Mouse (Mus musculus) layer of hippocampus, adult 8-10 months (tissue): ENCODE results near the gene Fyco1. TPM values are rescaled to one million over a fixed set of nuclear protein-coding genes. Genes with fewer than 3 reads are reported as not detected.
"Not testable (repeated sequence)": the region's sequence is repeated elsewhere in the genome, so short reads cannot be mapped to it uniquely, and the experiment has no call there.

Source experiments
- DNase-seq, 2 experiments: peaks; one replicate each; pipeline ENCODE4 v3.0.0; 2022; ENCODE audit warnings: low spot score in 2 of 2
- total RNA-seq, 4 experiments: library from RNA; stranded (reverse); gene quantifications; 2 replicates each; pipeline ENCODE4 v1.2.4; 2022

Fyco1 gene
- total RNA-seq, 4 experiments from 2014 or later: 43.9 to 50.5 (median 46.7) TPM

DNA sequence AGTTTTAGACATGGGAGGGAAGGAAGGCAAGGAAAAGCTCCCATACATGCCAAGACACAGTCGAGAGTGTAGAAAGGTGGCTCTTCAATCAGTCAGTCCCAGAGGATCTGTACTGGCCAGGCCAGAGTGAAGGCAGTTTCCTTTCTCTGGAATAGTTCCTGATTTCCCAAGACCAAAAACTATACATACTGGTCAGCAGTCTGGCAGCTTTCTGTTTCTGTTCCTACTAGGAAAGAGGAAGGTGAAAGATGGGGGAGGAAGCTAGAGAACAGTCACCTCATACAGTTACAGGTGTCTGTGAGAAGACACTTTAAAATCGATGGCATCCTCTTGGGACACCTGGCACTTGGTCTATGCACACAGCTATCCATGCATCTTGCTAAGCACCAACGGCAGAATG is 36.3 kb downstream of the Fyco1 start:
- DNase-seq: no peak

DNA sequence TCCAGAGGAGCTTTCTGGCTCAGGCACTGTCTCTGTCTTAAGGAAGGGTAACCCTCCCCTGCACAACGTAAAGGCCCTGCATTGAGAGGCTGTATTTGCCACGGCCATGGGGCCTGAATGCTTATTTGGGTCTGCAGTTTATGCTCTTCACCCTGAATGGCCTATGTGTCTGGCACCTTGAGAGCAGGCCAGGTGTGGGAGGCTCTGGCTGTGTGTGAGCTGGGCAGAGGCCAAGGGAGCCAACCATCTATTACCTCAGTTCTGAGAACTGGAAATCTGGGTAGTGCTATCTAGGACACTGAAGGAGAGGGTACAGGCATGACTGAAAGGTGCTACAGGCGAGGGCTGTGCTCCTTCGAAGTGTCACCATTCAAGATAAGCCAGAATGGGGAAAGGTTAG is 36.9 kb downstream of the Fyco1 start:
- no peak for DNase-seq

DNA sequence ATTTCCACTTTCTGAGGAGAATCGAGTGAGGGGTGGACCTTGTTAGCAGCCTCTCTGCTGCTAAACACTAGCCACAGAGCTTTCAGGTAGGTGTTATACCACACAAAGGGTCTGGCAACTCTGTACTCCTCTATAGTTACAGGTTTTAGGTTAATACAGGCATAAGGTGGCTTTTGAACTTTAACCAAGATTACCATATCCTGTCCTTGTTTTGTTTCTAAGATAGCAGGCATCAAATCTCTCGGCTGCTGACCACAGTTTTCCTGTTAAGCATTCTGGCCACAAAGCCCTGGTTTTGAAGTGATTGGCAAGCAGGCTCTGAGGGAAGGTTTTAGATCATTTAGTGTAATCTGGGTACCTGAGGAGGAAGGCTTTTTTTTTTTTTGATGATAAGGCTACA is 37.4 kb downstream of the Fyco1 start:
- DNase-seq: no peak

DNA sequence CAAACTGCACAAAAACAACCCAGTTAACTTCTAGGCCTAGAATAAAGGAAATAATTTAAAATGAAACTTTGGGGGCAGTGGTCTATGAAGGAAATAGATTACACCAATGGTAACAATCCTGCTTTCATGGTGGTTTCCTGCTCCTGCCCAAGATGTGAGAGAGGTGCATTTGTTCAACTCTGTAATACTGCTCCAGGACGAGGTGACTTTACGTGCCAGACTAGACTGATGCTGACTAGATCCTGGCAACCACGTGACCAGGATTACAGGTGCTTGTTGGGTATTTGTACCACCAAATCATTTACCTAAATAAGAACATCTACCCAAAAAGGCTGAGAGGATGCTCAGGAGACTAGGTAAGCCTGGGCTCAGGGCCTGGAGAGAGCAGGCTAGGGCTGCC is 39.9 kb downstream of the Fyco1 start:
- DNase-seq: no peak

DNA sequence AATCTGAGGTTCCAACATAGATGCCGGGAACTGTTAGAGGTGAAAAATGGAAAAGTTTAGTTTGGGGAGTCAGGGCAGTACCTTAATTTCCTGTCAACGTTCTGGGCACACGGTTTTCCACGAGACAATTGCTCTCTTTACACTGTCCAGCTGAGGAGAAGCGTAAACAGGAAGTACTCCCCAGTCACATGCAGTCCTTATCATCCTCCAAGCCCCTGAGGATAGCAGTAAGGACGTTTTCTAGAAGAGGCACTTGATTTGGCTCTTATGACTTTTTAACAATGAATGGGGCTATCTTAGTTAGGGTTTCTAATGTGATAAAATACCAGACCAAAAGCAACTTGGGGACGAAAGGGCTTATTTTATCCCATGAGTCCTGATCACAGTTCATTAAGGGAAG is 43.1 kb downstream of the Fyco1 start:
- DNase-seq: no peak

DNA sequence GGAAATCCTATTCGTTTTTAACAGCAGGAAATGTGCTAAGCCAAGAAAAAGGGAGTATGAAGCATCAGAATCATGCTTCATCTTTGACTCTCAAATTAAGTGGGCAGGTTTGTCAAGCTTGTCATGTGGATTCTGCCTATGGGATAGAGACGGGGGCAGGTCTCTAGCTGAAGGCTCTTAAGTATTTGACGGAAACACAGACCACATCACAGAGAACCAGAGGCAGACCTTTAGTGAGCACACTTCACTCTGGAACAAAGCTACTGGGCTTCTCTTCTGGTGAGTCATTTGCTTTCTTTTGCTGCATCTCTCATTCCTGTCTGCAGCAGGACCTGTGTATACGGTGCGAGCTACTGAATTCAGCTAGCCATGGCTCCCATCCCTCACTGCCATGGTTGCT is 45.4 kb downstream of the Fyco1 start, which contains the start of gene Cxcr6:
Gene Cxcr6, plus strand, starts transcription at position 209 of the 400 bp plus-strand sequence.
- no peak for DNase-seq

DNA sequence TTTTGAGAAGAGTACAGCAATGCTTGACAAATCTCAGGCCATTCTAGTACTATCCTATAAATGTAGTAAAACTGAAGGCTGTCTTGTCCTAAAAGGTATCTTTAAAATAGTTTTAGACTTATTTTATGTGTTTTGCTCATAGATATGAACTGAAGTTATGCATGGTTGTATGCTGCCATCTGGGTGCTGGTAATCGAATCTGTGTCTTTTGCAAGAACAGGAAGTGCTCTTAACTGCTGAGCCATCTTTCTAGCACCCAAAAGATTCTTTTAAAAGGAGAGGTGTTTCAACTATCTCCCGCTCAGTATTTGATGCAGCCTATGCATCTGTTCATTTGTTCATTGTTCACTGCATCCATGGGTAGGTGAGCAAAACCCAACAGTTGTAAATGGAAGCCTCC is 46.5 kb downstream of the Fyco1 start:
- DNase-seq: no peak

DNA sequence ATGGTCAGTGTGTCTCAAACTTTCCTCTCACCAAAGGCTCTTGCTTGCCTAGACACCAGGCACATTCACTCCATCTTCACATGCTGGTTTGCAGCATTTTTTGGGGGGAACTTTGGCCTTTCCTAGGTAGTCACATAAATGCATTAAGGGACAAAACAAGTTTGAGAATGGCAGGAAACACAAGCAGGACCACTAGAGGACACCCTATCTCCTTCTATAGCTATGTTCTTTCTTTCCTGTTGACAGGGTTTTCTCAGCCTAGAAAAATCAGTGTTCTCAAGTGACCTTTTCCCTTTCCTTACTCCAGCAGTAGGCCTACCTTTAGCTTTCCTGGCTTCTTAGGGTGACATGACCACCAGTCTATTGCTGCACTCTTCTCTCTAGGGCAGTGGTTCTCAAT is 48.8 kb downstream of the Fyco1 start:
- no peak for DNase-seq

DNA sequence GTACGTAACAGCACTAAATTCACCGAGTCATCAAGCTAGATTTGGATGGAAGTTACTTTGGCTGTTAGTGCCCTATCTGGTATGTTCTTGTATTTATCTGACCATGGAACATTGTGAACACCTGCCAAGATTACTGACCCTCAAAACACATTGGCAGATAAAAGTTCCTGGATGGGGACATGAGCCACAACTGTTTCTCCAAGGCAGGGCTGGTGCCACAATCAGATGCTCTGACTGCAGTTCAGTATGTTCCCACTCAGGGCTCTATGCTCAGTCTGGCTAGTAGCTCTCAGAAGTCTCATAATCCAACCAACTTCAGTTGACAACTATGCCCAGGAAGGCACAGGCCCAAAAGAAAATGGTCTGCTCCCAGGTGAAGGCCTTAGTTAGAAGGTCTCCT is 49.3 kb downstream of the Fyco1 start:
- DNase-seq: no peak

DNA sequence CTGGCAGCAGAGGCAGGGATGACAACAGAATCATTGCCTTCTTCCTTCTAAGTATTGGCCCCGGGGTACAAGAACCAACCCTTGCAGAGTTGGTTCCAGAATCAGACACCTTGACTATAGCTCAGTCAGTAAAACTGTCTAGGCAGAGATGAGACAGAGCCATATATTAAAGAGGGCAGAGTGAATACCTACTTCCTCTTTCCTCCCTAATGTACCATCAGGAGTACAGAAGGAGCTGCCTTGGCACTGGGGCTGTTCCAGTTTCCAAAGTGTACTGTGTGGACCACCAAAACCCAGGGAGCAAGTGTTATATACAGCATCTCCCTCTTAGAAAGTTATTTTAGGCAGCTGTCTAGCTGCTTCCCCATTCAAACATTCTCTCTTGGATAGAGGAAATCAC is 50.2 kb downstream of the Fyco1 start:
- no peak for DNase-seq

DNA sequence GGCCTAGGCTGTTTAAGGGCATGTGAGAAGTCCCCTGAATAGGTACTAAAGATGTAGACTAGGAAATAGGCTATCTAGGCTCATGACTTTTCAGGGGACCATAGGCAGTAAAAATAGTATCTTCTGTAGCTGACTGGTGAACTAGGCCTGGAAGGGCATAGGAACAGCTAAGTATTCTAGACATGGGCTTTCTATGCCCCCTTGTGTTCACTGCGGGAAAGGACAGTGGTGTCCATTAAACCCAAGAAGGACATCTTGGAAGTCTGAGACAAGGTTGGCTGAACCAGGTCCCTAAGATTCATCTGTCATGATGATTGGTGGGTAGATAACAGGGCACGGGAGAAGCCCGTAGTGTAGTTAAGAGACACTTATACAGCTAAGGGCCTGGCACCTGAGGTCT is 55.5 kb downstream of the Fyco1 start:
- DNase-seq: peak in 1 of 2 experiments; percentile 38

DNA sequence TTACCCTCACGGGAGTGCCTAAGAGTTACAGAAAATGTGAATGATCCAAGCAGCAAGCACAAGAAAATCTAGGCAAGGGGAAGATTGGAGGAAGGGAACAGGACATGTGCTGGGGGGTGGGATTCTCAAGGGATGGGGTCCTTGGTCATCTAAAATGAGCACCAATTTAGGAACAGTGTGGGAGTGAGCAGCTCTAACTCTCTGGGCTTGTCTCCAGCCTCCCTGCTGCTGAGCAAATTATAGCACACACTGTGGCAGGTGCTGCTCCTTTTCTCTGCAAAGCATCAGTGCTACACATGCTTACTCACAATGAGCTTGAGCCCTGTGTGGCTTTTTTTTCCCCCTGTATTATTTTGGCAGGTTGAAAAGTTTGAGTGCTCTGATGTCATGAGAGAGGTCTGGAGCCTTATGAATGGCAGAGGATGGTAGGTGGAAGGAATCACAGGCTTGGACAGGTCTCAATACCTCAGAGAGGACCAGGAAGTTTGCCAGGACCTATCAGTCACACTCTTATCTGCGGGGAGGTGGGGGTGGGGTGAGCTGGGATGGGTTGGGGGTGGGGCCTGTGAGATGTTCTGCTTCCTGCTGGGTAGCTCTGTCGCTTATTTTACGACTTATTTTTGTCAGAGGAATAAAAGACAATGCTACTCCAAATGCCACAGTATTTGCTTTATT is 62.7 kb downstream of the Fyco1 start:
- no peak for DNase-seq

DNA sequence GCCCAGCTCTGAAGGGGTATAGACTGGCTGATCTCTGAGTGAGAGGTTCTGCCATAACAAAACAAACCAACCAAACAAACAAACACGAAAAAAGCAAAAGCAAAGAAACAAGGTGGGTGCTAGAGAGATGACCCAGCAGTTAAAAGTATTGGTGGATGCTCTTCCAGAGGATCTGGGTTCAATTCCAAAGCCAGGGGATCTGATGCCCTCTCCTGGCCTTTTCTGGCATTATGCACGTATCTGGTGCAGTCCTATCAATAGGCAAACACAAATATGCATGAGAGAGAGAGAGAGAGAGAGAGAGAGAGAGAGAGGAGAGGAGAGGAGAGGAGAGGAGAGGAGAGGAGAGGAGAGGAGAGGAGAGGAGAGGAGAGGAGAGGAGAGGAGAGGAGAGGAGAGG is 78.4 kb downstream of the Fyco1 start:
- DNase-seq: not testable (repeated sequence)

DNA sequence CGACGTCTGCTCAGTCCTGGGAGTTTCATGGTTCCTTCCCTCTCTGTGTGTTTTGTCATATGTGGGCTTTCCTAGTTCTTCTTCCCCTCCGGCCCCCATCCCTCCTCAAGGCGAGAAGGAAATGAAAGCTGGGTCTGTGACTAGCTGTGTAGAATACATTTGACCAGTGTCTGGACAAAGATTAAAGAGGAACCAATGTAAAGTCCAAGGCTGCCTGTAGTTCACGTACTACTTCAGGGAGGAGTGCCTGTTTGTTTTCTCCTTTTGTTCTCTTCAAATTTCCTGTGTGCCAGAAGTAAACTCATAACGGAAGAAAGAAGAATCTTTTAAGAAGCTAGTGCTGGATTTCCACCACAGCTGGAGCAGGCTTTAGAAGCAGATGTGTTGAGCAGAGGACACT is 82.2 kb downstream of the Fyco1 start:
- DNase-seq: no peak

DNA sequence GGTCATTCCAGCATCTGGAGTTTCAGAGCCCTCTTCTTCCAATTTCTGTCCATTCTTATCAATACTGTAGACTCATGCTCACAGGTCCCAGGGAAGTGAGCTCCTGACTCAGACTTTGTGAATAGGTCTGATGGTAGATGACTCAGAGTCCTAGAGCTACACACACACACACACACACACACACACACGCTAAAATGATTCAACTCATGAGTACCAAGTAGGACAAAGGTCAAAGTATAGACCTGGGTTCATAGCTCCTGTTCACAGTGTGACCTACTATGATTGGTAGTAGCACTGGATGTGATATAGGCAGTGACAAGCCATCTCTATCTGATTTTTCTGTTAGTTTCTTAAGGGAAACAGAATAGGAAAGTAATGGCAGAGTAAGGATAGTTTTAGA is 83.3 kb downstream of the Fyco1 start:
- DNase-seq: no peak

DNA sequence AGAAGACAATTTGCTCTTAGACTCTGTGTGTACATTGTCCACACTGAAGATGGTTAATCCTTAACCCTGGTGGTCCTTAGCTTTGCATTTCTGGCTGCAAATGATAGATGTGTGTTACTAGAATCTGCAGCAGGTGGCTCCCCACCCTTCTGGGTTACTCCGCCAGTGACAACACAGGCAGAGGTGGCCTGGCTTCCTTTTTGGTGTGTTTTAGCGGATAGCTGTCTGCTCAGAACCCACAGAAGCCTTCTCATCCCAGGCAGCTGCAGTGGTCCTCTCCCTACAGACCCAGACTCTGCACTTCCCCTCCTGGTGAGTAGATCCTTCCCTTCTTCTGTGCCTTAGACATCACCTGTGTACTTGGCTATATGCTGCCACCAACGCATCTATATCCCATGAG is 84.7 kb downstream of the Fyco1 start:
- DNase-seq: no peak

DNA sequence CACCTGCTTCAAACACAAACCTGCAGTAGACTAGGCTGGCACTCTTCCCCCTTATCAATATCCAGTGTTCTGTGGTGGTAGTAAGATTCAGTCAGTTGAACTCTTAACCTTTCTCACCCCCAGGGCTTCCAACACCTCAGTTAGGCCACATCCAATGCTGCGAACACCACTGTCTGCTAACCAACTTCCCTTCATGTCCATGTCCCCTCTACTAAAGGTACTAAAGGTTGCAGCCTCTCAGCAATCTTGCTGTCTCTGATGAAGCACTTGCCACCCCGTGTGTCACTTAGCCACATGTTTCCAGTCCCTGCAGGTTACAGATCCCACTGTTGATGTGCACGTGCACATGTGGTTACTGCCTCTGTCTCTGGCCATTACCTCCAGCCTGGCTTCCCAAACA is 87.9 kb downstream of the Fyco1 start:
- no peak for DNase-seq

DNA sequence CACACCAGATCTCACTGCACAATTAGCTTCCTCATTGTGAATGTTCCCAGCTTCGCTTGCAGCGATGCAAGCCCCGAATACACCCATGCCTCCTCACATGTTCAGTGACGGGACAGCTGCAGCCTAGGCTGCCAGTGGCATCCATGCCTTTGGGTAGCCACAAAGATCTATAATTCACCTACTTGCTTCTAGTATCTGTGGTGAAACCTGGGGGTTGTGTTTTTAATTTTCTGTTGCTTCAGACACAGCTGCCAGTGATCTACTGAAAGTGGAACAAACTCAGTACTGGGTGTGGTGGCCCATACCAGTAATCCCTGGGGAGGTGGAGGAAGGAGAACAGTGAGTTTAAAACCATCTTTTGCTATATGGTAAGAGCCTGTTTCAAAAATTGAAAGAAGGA is 88.8 kb downstream of the Fyco1 start:
- DNase-seq: no peak

DNA sequence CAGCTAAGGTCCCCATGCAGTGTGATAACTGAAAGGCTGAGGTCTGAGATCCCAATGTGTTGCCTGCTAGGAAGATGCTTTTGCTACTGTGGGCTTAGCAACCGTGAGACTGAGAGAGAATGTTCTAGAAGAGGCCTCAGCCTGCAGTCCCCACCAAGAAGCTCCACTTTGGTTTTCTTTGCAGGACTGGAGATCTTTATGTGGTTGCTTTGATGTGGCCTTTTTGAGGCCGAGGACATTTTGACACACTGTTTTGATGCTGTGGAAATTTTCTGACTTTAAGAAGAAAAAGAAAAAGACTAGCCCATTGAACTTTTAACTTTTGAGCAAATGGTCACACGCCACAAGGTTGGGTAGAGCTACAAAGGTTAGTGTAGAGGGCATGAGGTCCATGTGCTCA is 90.9 kb downstream of the Fyco1 start:
- DNase-seq: no peak

DNA sequence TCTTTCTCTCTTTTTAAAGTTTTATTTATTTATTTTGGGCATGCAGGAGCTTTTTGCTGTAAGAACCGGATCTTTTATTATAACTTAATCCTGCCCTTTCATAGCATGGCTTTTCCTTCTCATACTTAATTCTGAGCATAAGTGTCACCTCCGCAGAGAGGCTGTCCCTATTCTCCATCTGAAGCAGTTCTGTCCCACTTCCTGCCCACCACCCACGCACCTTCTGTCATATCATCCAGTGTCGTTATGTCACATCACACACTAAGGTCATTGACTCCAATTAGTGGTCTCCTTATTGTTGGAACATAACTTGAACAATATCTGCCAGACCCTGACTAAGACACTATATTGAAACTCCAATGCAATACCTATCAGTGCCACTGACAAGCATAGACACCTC is 93.1 kb downstream of the Fyco1 start:
- DNase-seq: no peak

DNA sequence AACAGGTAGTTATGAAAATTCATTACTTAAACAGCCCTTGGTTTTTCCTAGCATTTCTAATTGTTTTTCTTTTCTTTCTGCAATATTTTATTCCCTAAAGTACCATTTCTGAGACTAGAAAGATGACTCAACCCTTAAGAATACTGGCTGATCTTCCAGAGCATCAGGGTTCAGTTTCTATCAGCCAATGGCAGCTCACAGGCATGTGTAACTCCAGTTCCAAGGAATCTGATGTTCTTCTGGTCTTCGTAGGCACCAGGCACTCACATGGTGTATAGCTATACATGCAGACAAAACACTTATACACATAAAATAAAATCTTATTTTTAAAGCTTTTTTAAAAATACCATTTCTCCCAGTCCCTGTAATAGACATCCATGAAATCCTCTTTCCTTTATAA is 93.5 kb downstream of the Fyco1 start:
- DNase-seq: no peak

DNA sequence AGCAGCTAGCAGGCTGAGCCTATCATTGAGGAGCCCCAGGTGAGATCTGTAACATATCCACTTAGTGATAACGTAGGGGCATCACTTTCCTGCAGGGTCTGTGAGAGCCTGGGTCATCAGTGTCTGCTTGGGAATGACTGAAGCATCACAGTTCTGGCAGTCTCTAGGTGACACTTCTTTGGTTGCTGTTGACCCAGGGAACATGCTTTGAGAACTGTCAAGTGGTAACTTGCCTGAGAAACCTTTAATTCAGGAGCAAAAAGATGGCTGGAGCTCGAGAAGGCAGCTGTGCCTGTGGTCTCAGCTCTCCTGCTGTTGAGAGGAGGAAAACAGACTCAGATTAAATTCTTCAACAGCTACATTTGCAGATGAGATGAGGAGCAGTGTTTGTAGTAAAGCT is 94.4 kb downstream of the Fyco1 start:
- DNase-seq: no peak

DNA sequence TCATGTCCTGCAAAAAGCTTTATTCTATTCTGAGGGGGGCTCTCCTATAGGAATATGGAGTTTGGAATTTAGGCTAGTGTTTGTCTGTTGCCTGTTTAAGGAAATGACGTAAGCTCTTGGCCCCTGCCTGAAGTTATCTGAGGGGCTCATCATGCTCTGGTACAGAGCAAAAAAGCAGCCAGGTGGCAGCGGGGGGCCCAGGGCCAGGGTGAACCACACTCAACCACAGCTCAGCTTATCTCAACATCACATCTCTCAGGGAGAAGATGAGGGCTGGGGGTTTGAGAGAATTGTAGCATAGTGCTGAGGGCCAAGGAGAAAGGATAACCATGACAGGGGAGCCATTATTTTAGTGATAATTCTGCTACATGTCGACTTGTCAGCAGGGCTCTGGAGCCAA is 94.9 kb downstream of the Fyco1 start:
- no peak for DNase-seq

DNA sequence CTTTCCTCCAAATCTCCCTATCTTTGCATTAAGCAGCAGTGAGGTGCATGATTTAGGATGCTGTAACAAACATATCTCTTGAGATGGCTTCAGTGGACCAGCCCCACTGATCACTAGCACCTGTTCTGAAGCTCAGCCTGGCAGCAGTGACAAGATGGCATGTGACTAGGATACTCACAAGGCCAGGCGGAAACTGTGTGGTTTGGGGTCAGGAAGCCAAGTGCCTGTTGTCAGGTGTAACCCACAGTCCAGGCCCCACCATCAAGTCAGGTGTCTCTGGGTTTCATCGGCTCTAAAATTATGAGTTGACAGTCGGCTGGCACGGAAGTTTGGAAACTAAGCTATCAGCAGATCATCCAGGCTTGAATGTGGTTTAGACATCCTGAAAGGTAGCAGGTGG is 97.4 kb downstream of the Fyco1 start:
- DNase-seq: no peak
